Mouse (Mus musculus) G1E-ER4 (cell line): ENCODE results near the gene Htra3. TPM values are rescaled to one million over a fixed set of nuclear protein-coding genes. Genes with fewer than 3 reads are reported as not detected.

ENCODE experiments used
- GATA1 ChIP-seq: IDR thresholded peaks from one replicate; pipeline ENCODE4 v1.8.0; 2012; ENCODE audit warnings: low read length, inconsistent platforms
- polyA plus RNA-seq: library from polyadenylated mRNA; stranded (reverse); fragments of >175 nt; gene quantifications from 2 replicates; pipeline ENCODE4 v1.2.3, GENCODE M21; 2012

Htra3 gene
- polyA plus RNA-seq, 1 experiment, result not detected

GRCm38 (mm10) chr5:35674081-35674555, 5.5 kb downstream of the Htra3 start:
- TF ChIP-seq GATA1, result no peak

- TF ChIP-seq GATA1, result no peak
These were observed 6.5 kb downstream of the Htra3 start for GRCm38 (mm10) chr5:35673086-35673485.

- no peak for TF ChIP-seq GATA1
These were observed 7.0 kb downstream of the Htra3 start for GRCm38 (mm10) chr5:35672581-35672980.

GRCm38 (mm10) chr5:35671474-35671891, 8.1 kb downstream of the Htra3 start:
- TF ChIP-seq GATA1, result no peak

- no peak for TF ChIP-seq GATA1
These were observed 9.2 kb downstream of the Htra3 start for GRCm38 (mm10) chr5:35670412-35670801.

- no peak for TF ChIP-seq GATA1
These were observed 9.7 kb downstream of the Htra3 start for GRCm38 (mm10) chr5:35669747-35670411.

- TF ChIP-seq GATA1, result no peak
These were observed 13.4 kb downstream of the Htra3 start for GRCm38 (mm10) chr5:35666152-35666551.

- no peak for TF ChIP-seq GATA1
These were observed 17.5 kb downstream of the Htra3 start for GRCm38 (mm10) chr5:35662021-35662545.

GRCm38 (mm10) chr5:35661210-35661609, 18.4 kb downstream of the Htra3 start:
- TF ChIP-seq GATA1, result no peak

- TF ChIP-seq GATA1, result no peak
These were observed 20.1 kb downstream of the Htra3 start for GRCm38 (mm10) chr5:35659503-35659902.

- no peak for TF ChIP-seq GATA1
These were observed 23.7 kb downstream of the Htra3 start for GRCm38 (mm10) chr5:35655753-35656485.

- no peak for TF ChIP-seq GATA1
These were observed 25.7 kb downstream of the Htra3 start for GRCm38 (mm10) chr5:35653743-35654395.

- TF ChIP-seq GATA1, result no peak
These were observed 26.7 kb downstream of the Htra3 start for GRCm38 (mm10) chr5:35652872-35653271.

- TF ChIP-seq GATA1, result no peak
These were observed 27.3 kb downstream of the Htra3 start for GRCm38 (mm10) chr5:35652319-35652718.

- no peak for TF ChIP-seq GATA1
These were observed 31.4 kb downstream of the Htra3 start for GRCm38 (mm10) chr5:35648230-35648629.

GRCm38 (mm10) chr5:35647562-35647961, 32.0 kb downstream of the Htra3 start:
- no peak for TF ChIP-seq GATA1
